Mouse (Mus musculus) ES-Bruce4 (cell line): ENCODE data around the gene Ccdc60. TPM values are rescaled to one million over a fixed set of nuclear protein-coding genes. Genes with fewer than 3 reads are reported as not detected.

Experiments used
- H3K27ac ChIP-seq: 2 replicates; pipeline ENCODE4 v1.5.1; 2012; ENCODE audit warnings: low read length, inconsistent platforms; ENCODE audit not compliant: insufficient read depth
- H3K27me3 ChIP-seq: 2 replicates; pipeline ENCODE4 v1.6.1; 2012; ENCODE audit warnings: mild to moderate bottlenecking, low read length, inconsistent platforms; ENCODE audit not compliant: control insufficient read depth, poor library complexity, insufficient read depth, severe bottlenecking
- H3K36me3 ChIP-seq: 2 replicates; pipeline ENCODE4 v1.6.1; 2012; ENCODE audit warnings: inconsistent platforms, mild to moderate bottlenecking, low read length, moderate library complexity; ENCODE audit not compliant: control insufficient read depth, poor library complexity, insufficient read depth, severe bottlenecking
- H3K4me1 ChIP-seq: one replicate; pipeline ENCODE4 v1.8.1; 2011; ENCODE audit warnings: low read length; ENCODE audit not compliant: control insufficient read depth, insufficient read depth
- H3K4me3 ChIP-seq: 2 replicates; pipeline ENCODE4 v1.5.1; 2011; ENCODE audit warnings: low read depth, mild to moderate bottlenecking, low read length
- H3K9ac ChIP-seq: 2 replicates; pipeline ENCODE4 v1.6.1; 2012; ENCODE audit warnings: low read depth, mild to moderate bottlenecking, inconsistent platforms; ENCODE audit not compliant: poor library complexity, severe bottlenecking
- H3K9me3 ChIP-seq: replicated peaks from 2 replicates; pipeline ENCODE4 v1.6.1; 2012; ENCODE audit warnings: mild to moderate bottlenecking, low read length, inconsistent platforms; ENCODE audit not compliant: control insufficient read depth, poor library complexity, insufficient read depth, severe bottlenecking
- CTCF ChIP-seq: IDR thresholded peaks from one replicate; pipeline ENCODE4 v1.8.1; 2011; ENCODE audit warnings: low read depth, low read length
- EP300 ChIP-seq: IDR thresholded peaks from 2 replicates; pipeline ENCODE4 v1.6.1; 2011; ENCODE audit warnings: low read depth, low read length; ENCODE audit not compliant: insufficient read depth
- POLR2A ChIP-seq: IDR thresholded peaks from one replicate; pipeline ENCODE4 v1.8.1; 2011; ENCODE audit warnings: low read length; ENCODE audit not compliant: insufficient read depth
- polyA plus RNA-seq: library from polyadenylated mRNA; stranded (reverse); fragments of >200 nt; gene quantifications from 2 replicates; pipeline ENCODE4 v1.2.4, GENCODE M21; 2011; ENCODE audit warnings: low read depth; ENCODE audit not compliant: missing spikeins, insufficient read depth, insufficient read length

The Ccdc60 gene
- polyA plus RNA-seq, 1 experiment, result 3.0 TPM

- Histone ChIP-seq H3K9ac (no peak overlapping the region), H3K4me1 (no peaks in the 10 kb centered on the region), H3K9me3 (no peaks in the 10 kb centered on the region), H3K27ac (no peak overlapping the region), H3K27me3 (no peaks in the 10 kb centered on the region), H3K36me3 (no peaks in the 10 kb centered on the region), H3K4me3 (no peak overlapping the region)
- TF ChIP-seq CTCF, result no peak
- no peak for TF ChIP-seq POLR2A
- TF ChIP-seq EP300, result no peak
These were observed 66.9 kb downstream of the Ccdc60 start for GRCm38 (mm10) chr5:116221916-116222315.

GRCm38 (mm10) chr5:116219288-116219687 is 69.5 kb downstream of the Ccdc60 start:
- Histone ChIP-seq H3K27me3 (no peaks in the 10 kb centered on the region), H3K27ac (no peak overlapping the region), H3K36me3 (no peaks in the 10 kb centered on the region), H3K9me3 (no peaks in the 10 kb centered on the region), H3K9ac (no peak overlapping the region), H3K4me3 (no peak overlapping the region), H3K4me1 (no peaks in the 10 kb centered on the region)
- TF ChIP-seq POLR2A (no peak), EP300 (no peak), CTCF (no peak)

- Histone ChIP-seq H3K9ac (no peak overlapping the region), H3K4me1 (peaks cover 1% of the 10 kb centered on the region), H3K9me3 (no peaks in the 10 kb centered on the region), H3K27ac (no peak overlapping the region), H3K4me3 (no peak overlapping the region), H3K36me3 (no peaks in the 10 kb centered on the region), H3K27me3 (no peaks in the 10 kb centered on the region)
- TF ChIP-seq CTCF (peak; percentile 62), EP300 (no peak), POLR2A (no peak)
These were observed 76.1 kb downstream of the Ccdc60 start for GRCm38 (mm10) chr5:116212706-116213105.

GRCm38 (mm10) chr5:116209378-116210091 is 79.2 kb downstream of the Ccdc60 start:
- Histone ChIP-seq H3K4me1 (peaks cover 1% of the 10 kb centered on the region), H3K27me3 (no peaks in the 10 kb centered on the region), H3K4me3 (no peak overlapping the region), H3K36me3 (no peaks in the 10 kb centered on the region), H3K27ac (no peak overlapping the region), H3K9ac (no peak overlapping the region), H3K9me3 (no peaks in the 10 kb centered on the region)
- TF ChIP-seq EP300 (no peak), POLR2A (no peak), CTCF (no peak)

- TF ChIP-seq CTCF (no peak), EP300 (no peak), POLR2A (no peak)
- no peaks in the 10 kb centered on the region for H3K9me3 ChIP-seq
- no peak overlapping the region for H3K9ac ChIP-seq
- peaks cover 1% of the 10 kb centered on the region for H3K4me1 ChIP-seq
- no peak overlapping the region for H3K4me3 ChIP-seq
- H3K36me3 ChIP-seq, result no peaks in the 10 kb centered on the region
- no peak overlapping the region for H3K27ac ChIP-seq
- H3K27me3 ChIP-seq, result no peaks in the 10 kb centered on the region
These were observed 79.9 kb downstream of the Ccdc60 start for GRCm38 (mm10) chr5:116208741-116209368.

GRCm38 (mm10) chr5:116202692-116203091 is 86.1 kb downstream of the Ccdc60 start:
- TF ChIP-seq EP300 (no peak), POLR2A (no peak), CTCF (no peak)
- no peak overlapping the region for H3K9ac ChIP-seq

More at GRCm38 (mm10) chr5:116202692-116203091, 86.1 kb downstream of the Ccdc60 start:
- Histone ChIP-seq H3K27ac (no peak overlapping the region), H3K4me1 (no peaks in the 10 kb centered on the region), H3K9me3 (no peaks in the 10 kb centered on the region), H3K4me3 (no peak overlapping the region), H3K36me3 (no peaks in the 10 kb centered on the region), H3K27me3 (no peaks in the 10 kb centered on the region)
